Mouse (Mus musculus): ENCODE measurements at regions not wholly inside any gene's neighbourhood (a gene's known extent, or its start where the extent isn't known, plus 50 kb on each side); places are given as distances from the start of the nearest gene placed in this dataset.

DNA sequence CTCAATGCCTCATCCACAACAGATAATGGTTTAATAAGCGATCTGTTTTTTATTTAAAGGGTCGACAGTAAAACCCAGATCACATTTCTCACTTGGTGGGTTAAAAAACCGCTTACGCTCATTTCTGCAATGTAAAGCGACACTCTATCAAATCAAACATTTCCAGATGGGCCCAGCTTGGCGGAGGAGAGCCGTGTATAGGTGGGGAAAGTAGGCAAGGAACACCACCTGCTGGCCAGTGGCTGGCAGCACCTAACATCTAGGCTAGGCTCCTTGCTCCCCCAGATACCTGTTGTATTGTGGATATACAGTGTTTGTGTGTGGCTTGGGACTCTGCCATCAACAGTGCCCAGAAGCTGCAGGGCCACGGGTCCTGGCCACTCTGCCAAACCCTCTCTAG, 50.1 kb upstream of the Ttc34 start:
- Histone ChIP-seq H3K4me1 (ENCODE audit: control insufficient read depth, insufficient read depth, low read length) (peaks cover 15% of the 10 kb centered on the region; the same call in 1 of the 2 replicates), H3K4me2 (replicated peaks; ENCODE audit: low read depth, low read length) (no peak overlapping the region), H3K27me3 (ENCODE audit: control insufficient read depth, insufficient read depth, low read length) (no peaks in the 10 kb centered on the region), H3K36me3 (ENCODE audit: control insufficient read depth, insufficient read depth, low read length) (no peaks in the 10 kb centered on the region), H3K9ac (replicated peaks; ENCODE audit: low read depth, low read length) (no peak overlapping the region), H3K9me3 (ENCODE audit: control insufficient read depth, low read depth, low read length) (no peaks in the 10 kb centered on the region), H3K4me3 (ENCODE audit: low read depth, low read length) (no peak overlapping the region), H3K27ac (ENCODE audit: low read length) (no peak overlapping the region)
- 39% methylated on average over 8 of the region's 8 CpGs for WGBS
- ATAC-seq (ENCODE audit: insufficient number of reproducible peaks, insufficient read depth, low FRiP score, low read depth), result no peak
